Mouse (Mus musculus) CD4-positive, CD25-positive, alpha-beta regulatory T cell, adult 4 months (primary cell): ENCODE results near the gene Rhoj. TPM values are rescaled to one million over a fixed set of nuclear protein-coding genes. Genes with fewer than 3 reads are reported as not detected.
A peak's percentile ranks its signal among the peaks of the same experiment; 100 is the strongest.
"Not testable (repeated sequence)": the region's sequence is repeated elsewhere in the genome, so short reads cannot be mapped to it uniquely, and the experiment has no call there.

Experiments used
- ATAC-seq: one replicate; pipeline ENCODE4 v1.8.0; 2017
- polyA plus RNA-seq, 2 experiments: library from polyadenylated mRNA; unstranded; fragments of 100-300 nt; shearing (Covaris generic); gene quantifications; one replicate each; pipeline ENCODE4 v1.2.1; 2017

Gene Rhoj
- polyA plus RNA-seq, 2 experiments from 2014 or later: 0.17 TPM; not detected in 1

GRCm38 (mm10) chr12:75394011-75394773 lies 86.1 kb downstream of the Rhoj start:
- ATAC-seq: no peak

GRCm38 (mm10) chr12:75396616-75397015 lies 88.5 kb downstream of the Rhoj start:
- no peak for ATAC-seq

- no peak for ATAC-seq
Measured at GRCm38 (mm10) chr12:75397077-75397476, 89.0 kb downstream of the Rhoj start.

GRCm38 (mm10) chr12:75412964-75413363 lies 104.8 kb downstream of the Rhoj start:
- ATAC-seq: peak; percentile 74

- ATAC-seq: no peak
Measured at GRCm38 (mm10) chr12:75414991-75415390, 106.9 kb downstream of the Rhoj start.

GRCm38 (mm10) chr12:75416681-75417080 lies 108.6 kb downstream of the Rhoj start, which contains the start of gene Gphb5:
Gphb5 (minus strand) TSS chr12:75416781.
- ATAC-seq: no peak

GRCm38 (mm10) chr12:75424359-75424758 lies 116.2 kb downstream of the Rhoj start:
- no peak for ATAC-seq

- ATAC-seq: no peak
Measured at GRCm38 (mm10) chr12:75424817-75425216, 116.7 kb downstream of the Rhoj start.

GRCm38 (mm10) chr12:75425882-75426281 lies 117.8 kb downstream of the Rhoj start:
- ATAC-seq: no peak

GRCm38 (mm10) chr12:75428719-75429118 lies 120.6 kb downstream of the Rhoj start:
- ATAC-seq: no peak

GRCm38 (mm10) chr12:75429685-75430396 lies 121.7 kb downstream of the Rhoj start:
- ATAC-seq: no peak

GRCm38 (mm10) chr12:75432400-75432799 lies 124.3 kb downstream of the Rhoj start:
- ATAC-seq: not testable (repeated sequence)

- no peak for ATAC-seq
Measured at GRCm38 (mm10) chr12:75446245-75446644, 138.1 kb downstream of the Rhoj start.

- ATAC-seq: no peak
Measured at GRCm38 (mm10) chr12:75448921-75449320, 140.8 kb downstream of the Rhoj start.

GRCm38 (mm10) chr12:75449475-75449966 lies 141.4 kb downstream of the Rhoj start:
- ATAC-seq: peak; percentile 69

- ATAC-seq: peak; percentile 78
Measured at GRCm38 (mm10) chr12:75450011-75450410, 141.9 kb downstream of the Rhoj start.

- ATAC-seq: no peak
Measured at GRCm38 (mm10) chr12:75450592-75450991, 142.5 kb downstream of the Rhoj start.

Other genes starting within 250 kb of the Rhoj start
- not detected for gene Kcnh5, start 131.0 kb upstream of the Rhoj start, polyA plus RNA-seq
- under 1 TPM in 1 of 2 experiments, not detected in 1; 0.20 TPM for gene Gphb5, start 108.5 kb downstream of the Rhoj start, polyA plus RNA-seq